Mouse (Mus musculus) lung, embryonic 16.5 days (tissue): ENCODE data around the gene Hyal2. TPM values are rescaled to one million over a fixed set of nuclear protein-coding genes. Genes with fewer than 3 reads are reported as not detected.

Experiments
- ATAC-seq: fragments of 200-750 bp; cut with Nextera tagmentation; 2 replicates; pipeline ENCODE4 v1.8.0; 2017; ENCODE audit warnings: low read depth, mild to moderate bottlenecking, moderate library complexity
- H3K27ac ChIP-seq: fragments of 300-500 bp; sonication (generic); 2 replicates; pipeline ENCODE4 v1.5.1; 2014; ENCODE audit warnings: mild to moderate bottlenecking, control low read depth, low read length
- H3K27me3 ChIP-seq: fragments of 300-500 bp; sonication (generic); 2 replicates; pipeline ENCODE4 v1.6.1; 2014; ENCODE audit warnings: low read depth, low read length, mixed read lengths; ENCODE audit not compliant: control insufficient read depth, insufficient read depth
- H3K36me3 ChIP-seq: fragments of 300-500 bp; sonication (generic); 2 replicates; pipeline ENCODE4 v1.6.1; 2014; ENCODE audit warnings: low read length; ENCODE audit not compliant: control insufficient read depth, insufficient read depth
- H3K4me1 ChIP-seq: fragments of 300-500 bp; sonication (generic); replicated peaks from 2 replicates; pipeline ENCODE4 v1.6.1; 2014; ENCODE audit warnings: low read length, mixed read lengths; ENCODE audit not compliant: control insufficient read depth, insufficient read depth
- H3K4me2 ChIP-seq: fragments of 300-500 bp; sonication (generic); 2 replicates; pipeline ENCODE4 v1.6.1; 2014; ENCODE audit warnings: low read depth, low read length, control low read depth
- H3K4me3 ChIP-seq: fragments of 300-500 bp; sonication (generic); 2 replicates; pipeline ENCODE4 v1.5.1; 2014; ENCODE audit warnings: mild to moderate bottlenecking, low read length, control low read depth
- H3K9ac ChIP-seq: fragments of 300-500 bp; sonication (generic); 2 replicates; pipeline ENCODE4 v1.6.1; 2014; ENCODE audit warnings: low read length, control low read depth
- H3K9me3 ChIP-seq: fragments of 300-500 bp; sonication (generic); 2 replicates; pipeline ENCODE4 v1.6.1; 2016; ENCODE audit warnings: low read length; ENCODE audit not compliant: control insufficient read depth
- WGBS: fragments of 180-500 bp; shearing (Covaris S2); extraction: QIAGEN DNeasy Blood & Tissue Kit; methylation state at CpG from one replicate; pipeline ENCODE4 v1.1.7; 2014; 5-methylcytosine and 5-hydroxymethylcytosine counted together
- polyA plus RNA-seq: library from polyadenylated mRNA; unstranded; fragments of >200 nt; fragmentation: Nextera tagmentation; extraction: Ambion mirVana; gene quantifications from 2 replicates; pipeline ENCODE4 v1.2.1, GENCODE M21; 2015

The Hyal2 gene
- polyA plus RNA-seq, 1 experiment from 2014 or later, result 101 TPM

GRCm38 (mm10) chr9:107590773-107591060 lies 23.0 kb downstream of the Hyal2 start:
- no peak overlapping the region for H3K4me3 ChIP-seq
- H3K9me3 ChIP-seq, result no peaks in the 10 kb centered on the region
- peak overlapping the region; percentile 71; the same call in 1 of the 2 replicates for H3K27ac ChIP-seq
- peaks cover 27% of the 10 kb centered on the region for H3K36me3 ChIP-seq
- no peak for ATAC-seq
- no peak overlapping the region for H3K4me2 ChIP-seq
- H3K27me3 ChIP-seq, result no peaks in the 10 kb centered on the region
- peaks cover 16% of the 10 kb centered on the region for H3K4me1 ChIP-seq
- no peak overlapping the region for H3K9ac ChIP-seq
- 80% methylated on average over 6 of the region's 6 CpGs for WGBS

- Histone ChIP-seq H3K4me1 (peaks cover 10% of the 10 kb centered on the region), H3K4me3 (no peak overlapping the region), H3K4me2 (no peak overlapping the region), H3K9me3 (no peaks in the 10 kb centered on the region), H3K36me3 (peaks cover 27% of the 10 kb centered on the region), H3K27ac (no peak overlapping the region), H3K27me3 (no peaks in the 10 kb centered on the region), H3K9ac (no peak overlapping the region)
- no peak for ATAC-seq
- 80% methylated on average over 11 of the region's 11 CpGs for WGBS
These were observed 25.6 kb downstream of the Hyal2 start for GRCm38 (mm10) chr9:107593101-107593976.

GRCm38 (mm10) chr9:107594281-107595062 lies 26.7 kb downstream of the Hyal2 start:
- peaks cover 27% of the 10 kb centered on the region for H3K36me3 ChIP-seq
- 77% methylated on average over 8 of the region's 8 CpGs for WGBS
- no peak overlapping the region for H3K9ac ChIP-seq
- no peak overlapping the region for H3K27ac ChIP-seq
- H3K9me3 ChIP-seq, result no peaks in the 10 kb centered on the region
- ATAC-seq, result no peak
- H3K4me2 ChIP-seq, result no peak overlapping the region
- H3K27me3 ChIP-seq, result no peaks in the 10 kb centered on the region
- H3K4me1 ChIP-seq, result no peaks in the 10 kb centered on the region; the same call in 1 of the 2 replicates
- H3K4me3 ChIP-seq, result no peak overlapping the region

- Histone ChIP-seq H3K9me3 (no peaks in the 10 kb centered on the region), H3K4me1 (no peaks in the 10 kb centered on the region), H3K36me3 (peaks cover 12% of the 10 kb centered on the region), H3K9ac (0 out of 2 replicates have a peak overlapping the region, but pooled peaks have one; percentile 4), H3K27ac (0 out of 2 replicates have a peak overlapping the region, but pooled peaks have one; percentile 10), H3K27me3 (no peaks in the 10 kb centered on the region), H3K4me2 (no peak overlapping the region), H3K4me3 (no peak overlapping the region)
- 78% methylated on average over 11 of the region's 11 CpGs for WGBS
- no peak for ATAC-seq
These were observed 29.1 kb downstream of the Hyal2 start for GRCm38 (mm10) chr9:107596619-107597569.

- H3K9ac ChIP-seq, result no peak overlapping the region
- H3K27me3 ChIP-seq, result no peaks in the 10 kb centered on the region
- ATAC-seq, result no peak
- 59% methylated on average over 5 of the region's 5 CpGs for WGBS
- H3K4me3 ChIP-seq, result no peak overlapping the region
- H3K36me3 ChIP-seq, result peaks cover 7% of the 10 kb centered on the region; the same call in 1 of the 2 replicates
- H3K4me1 ChIP-seq, result no peaks in the 10 kb centered on the region
- H3K4me2 ChIP-seq, result no peak overlapping the region
- H3K9me3 ChIP-seq, result no peaks in the 10 kb centered on the region
- H3K27ac ChIP-seq, result no peak overlapping the region
These were observed 30.6 kb downstream of the Hyal2 start for GRCm38 (mm10) chr9:107598385-107598784.

DNA sequence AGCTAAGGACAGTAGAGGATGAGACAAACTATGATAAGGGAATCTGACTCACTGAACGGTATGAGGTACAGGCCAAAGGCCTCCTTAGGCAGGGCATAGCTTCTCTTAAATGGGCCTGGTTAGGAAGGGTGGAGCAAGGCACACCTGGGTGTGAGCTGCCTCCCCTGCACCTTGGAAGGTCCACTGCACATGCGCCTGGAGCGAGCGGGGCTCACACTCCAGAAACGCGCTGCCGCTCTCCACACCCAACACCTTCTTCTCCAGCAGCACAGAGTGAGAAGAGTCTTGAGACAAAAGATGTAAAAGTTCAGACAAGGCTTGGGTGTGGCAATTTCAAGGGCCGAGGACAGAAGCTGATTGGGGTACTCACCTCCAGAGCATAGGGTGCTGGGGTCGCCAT lies 31.7 kb downstream of the Hyal2 start:
- WGBS, result 78% methylated on average over 9 of the region's 9 CpGs
- H3K9ac ChIP-seq, result no peak overlapping the region
- no peak overlapping the region for H3K27ac ChIP-seq
- H3K36me3 ChIP-seq, result no peaks in the 10 kb centered on the region
- no peak overlapping the region for H3K4me2 ChIP-seq
- H3K4me1 ChIP-seq, result peaks cover 3% of the 10 kb centered on the region
- H3K27me3 ChIP-seq, result no peaks in the 10 kb centered on the region
- H3K4me3 ChIP-seq, result no peak overlapping the region
- no peaks in the 10 kb centered on the region for H3K9me3 ChIP-seq
- no peak for ATAC-seq

DNA sequence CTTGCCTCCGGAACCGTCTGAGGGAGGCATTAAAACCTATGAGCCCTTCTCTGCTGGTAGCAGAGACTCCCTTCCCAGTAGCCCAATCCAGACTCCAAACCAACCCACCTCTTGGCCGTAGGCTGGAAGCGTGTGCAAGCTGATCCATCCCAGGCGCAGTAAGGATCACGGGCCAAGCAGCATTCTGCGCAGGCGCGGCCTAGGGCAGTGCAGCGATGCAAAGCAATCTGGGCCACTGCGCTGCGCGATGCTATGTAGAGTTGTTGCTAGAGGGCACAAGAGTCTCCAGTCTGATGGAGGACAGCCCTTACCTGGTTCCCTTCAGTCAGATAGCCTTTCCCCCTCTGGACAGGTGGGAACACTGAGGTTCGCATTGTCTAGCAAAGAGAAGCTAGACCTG lies 32.1 kb downstream of the Hyal2 start:
- no peak overlapping the region for H3K4me3 ChIP-seq

GRCm38 (mm10) chr9:107600745-107601144 lies 33.0 kb downstream of the Hyal2 start:
- Histone ChIP-seq H3K4me1 (peaks cover 8% of the 10 kb centered on the region), H3K4me2 (no peak overlapping the region), H3K27ac (no peak overlapping the region), H3K27me3 (no peaks in the 10 kb centered on the region), H3K4me3 (no peak overlapping the region), H3K9me3 (no peaks in the 10 kb centered on the region), H3K36me3 (no peaks in the 10 kb centered on the region), H3K9ac (no peak overlapping the region)
- no peak for ATAC-seq
- 77% methylated on average over 12 of the region's 12 CpGs for WGBS

More for the DNA sequence above, 32.1 kb downstream of the Hyal2 start:
- WGBS, result 60% methylated on average over 14 of the region's 14 CpGs
- Histone ChIP-seq H3K4me2 (no peak overlapping the region), H3K4me1 (peaks cover 7% of the 10 kb centered on the region), H3K27me3 (no peaks in the 10 kb centered on the region), H3K9me3 (no peaks in the 10 kb centered on the region), H3K36me3 (no peaks in the 10 kb centered on the region), H3K9ac (no peak overlapping the region), H3K27ac (no peak overlapping the region)
- no peak for ATAC-seq
